Mouse (Mus musculus) hindbrain, embryonic 10.5 days (tissue): ENCODE data around the gene Tmbim1. TPM values are rescaled to one million over a fixed set of nuclear protein-coding genes. Genes with fewer than 3 reads are reported as not detected.
"Not testable (repeated sequence)": the region's sequence is repeated elsewhere in the genome, so short reads cannot be mapped to it uniquely, and the experiment has no call there.

Source experiments
- DNase-seq: peaks from one replicate; pipeline ENCODE4 v3.0.0-alpha.2; 2017; ENCODE audit warnings: low spot score
- H3K27ac ChIP-seq: fragments of 300-500 bp; sonication (generic); 2 replicates; pipeline ENCODE4 v1.5.1; 2016; ENCODE audit warnings: mild to moderate bottlenecking, moderate library complexity
- H3K27me3 ChIP-seq: fragments of 300-500 bp; sonication (generic); 2 replicates; pipeline ENCODE4 v1.6.1; 2016; ENCODE audit warnings: mild to moderate bottlenecking; ENCODE audit not compliant: poor library complexity, insufficient read depth, severe bottlenecking
- H3K36me3 ChIP-seq: fragments of 300-500 bp; sonication (generic); 2 replicates; pipeline ENCODE4 v1.6.1; 2016; ENCODE audit warnings: mild to moderate bottlenecking, moderate library complexity
- H3K4me1 ChIP-seq: fragments of 300-500 bp; sonication (generic); replicated peaks from 2 replicates; pipeline ENCODE4 v1.6.1; 2016; ENCODE audit warnings: mild to moderate bottlenecking
- H3K4me3 ChIP-seq: fragments of 300-500 bp; sonication (generic); 2 replicates; pipeline ENCODE4 v1.5.1; 2016; ENCODE audit warnings: mild to moderate bottlenecking, moderate library complexity
- H3K9me3 ChIP-seq: fragments of 300-500 bp; sonication (generic); 2 replicates; pipeline ENCODE4 v1.6.1; 2016; ENCODE audit warnings: mild to moderate bottlenecking, moderate library complexity
- WGBS: fragments of 180-500 bp; shearing (Covaris S2); methylation state at CpG from one replicate; pipeline ENCODE4 v1.1.7; 2016; 5-methylcytosine and 5-hydroxymethylcytosine counted together
- polyA plus RNA-seq: library from polyadenylated mRNA; unstranded; fragments of >200 nt; fragmentation: Nextera tagmentation; extraction: Ambion mirVana; gene quantifications from 2 replicates; pipeline ENCODE4 v1.2.1, GENCODE M21; 2016

Tmbim1 gene
- polyA plus RNA-seq, result 11.6 and 12.6 TPM in 2 replicates

DNA sequence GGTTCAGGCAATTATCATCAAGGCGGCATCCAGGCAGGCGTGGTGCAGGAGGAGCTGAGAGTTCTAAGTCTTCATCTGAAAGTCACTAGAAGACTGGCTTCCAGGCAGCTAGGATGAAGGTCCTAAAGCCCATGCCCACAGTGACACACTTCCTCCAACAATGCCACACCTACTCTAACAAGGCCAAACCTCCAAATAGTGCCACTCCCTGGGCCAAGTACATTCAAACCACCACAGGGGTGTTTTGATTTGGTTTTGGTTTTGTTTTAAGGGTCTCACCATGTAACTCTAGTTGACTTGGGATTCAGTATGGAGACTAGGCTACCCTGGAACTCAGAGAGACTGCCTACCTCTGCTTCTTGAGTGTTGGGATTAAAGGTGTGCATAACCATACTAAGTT lies at the start of gene Tmbim1:
Gene Tmbim1, minus strand, starts transcription at position 101 of the 400 bp plus-strand sequence.
- no peak for DNase-seq
- Histone ChIP-seq H3K9me3 (no peaks in the 10 kb centered on the region), H3K27me3 (peaks cover 14% of the 10 kb centered on the region; the same call in 1 of the 2 replicates), H3K36me3 (no peaks in the 10 kb centered on the region), H3K4me3 (peak within 1 kb of the TSS; percentile 62; the same call in 1 of the 2 replicates), H3K27ac (no peak within 1 kb of the TSS), H3K4me1 (peaks cover 20% of the 10 kb centered on the region)
- 86% methylated on average over 2 of the region's 2 CpGs for WGBS

DNA sequence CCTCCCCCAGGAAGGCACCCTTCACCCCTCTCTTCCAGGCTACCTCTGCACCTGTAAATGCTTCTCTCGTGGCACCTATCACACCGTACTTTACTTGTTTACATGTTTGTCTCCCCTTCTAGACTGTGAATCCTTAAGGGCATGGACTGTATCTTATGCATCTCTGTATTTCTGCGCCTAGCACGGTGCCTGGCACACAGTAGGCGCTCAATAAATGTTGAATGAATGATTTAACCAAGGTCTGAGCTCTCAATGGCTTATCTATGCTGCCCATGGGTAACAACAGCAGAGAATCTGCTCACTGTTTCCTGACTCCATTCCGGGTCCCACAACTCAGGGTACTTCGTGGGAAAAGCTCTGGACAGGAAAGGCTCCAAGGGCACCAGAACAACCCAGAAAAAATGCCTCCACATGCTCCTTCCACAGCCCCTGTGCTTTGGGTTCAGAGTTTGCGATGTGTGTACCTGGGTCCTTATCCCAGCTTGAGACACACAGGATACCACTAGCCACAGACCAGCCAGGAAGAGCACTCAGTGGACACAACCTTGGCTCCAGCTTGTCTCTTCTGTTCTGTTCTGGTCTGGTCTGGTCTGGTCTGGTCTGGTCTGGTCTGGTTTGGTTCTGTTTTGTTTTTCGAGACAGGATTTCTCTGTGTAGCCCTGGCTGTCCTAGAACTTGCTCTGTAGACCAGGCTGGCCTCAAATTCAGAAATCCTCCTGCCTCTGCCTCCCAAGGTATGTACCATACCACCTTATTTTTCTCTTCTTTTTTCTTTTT lies 48.2 kb upstream of the Tmbim1 start:
- DNase-seq, result no peak
- H3K9me3 ChIP-seq, result no peaks in the 10 kb centered on the region
- no peaks in the 10 kb centered on the region for H3K27me3 ChIP-seq
- 92% methylated on average over 9 of the region's 9 CpGs for WGBS
- H3K27ac ChIP-seq, result no peak overlapping the region
- peaks cover 46% of the 10 kb centered on the region for H3K36me3 ChIP-seq
- no peak overlapping the region for H3K4me3 ChIP-seq
- H3K4me1 ChIP-seq, result 0 out of 2 replicates have a peak, but pooled peaks cover 10% of the 10 kb centered on the region

DNA sequence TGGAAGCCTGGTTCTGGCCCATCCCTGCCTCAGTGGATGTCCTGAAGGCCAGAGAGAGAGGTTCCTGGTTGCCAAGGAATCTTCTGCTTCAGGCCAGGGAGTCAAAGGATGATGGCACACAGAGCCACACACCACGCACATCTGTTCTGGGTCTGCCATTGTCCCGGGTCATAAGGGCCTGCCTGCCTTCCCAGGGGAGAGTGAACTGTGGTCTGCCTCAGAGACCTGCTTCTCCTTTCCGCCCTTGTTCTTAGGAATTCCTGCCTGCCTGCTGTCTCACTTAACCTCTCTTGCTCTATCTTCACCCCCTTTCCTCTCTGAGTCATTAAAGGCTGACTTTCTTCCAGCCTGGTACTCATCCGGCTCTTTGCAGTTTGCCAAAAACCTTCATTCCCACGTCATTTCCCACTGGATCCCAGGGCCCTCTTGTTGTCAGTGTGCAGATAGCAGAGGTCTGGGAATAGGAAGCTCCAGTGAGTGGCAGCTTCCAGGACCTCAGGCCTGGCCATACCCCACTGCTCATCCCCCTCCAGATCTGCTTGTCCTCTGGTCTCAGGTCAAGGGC lies 47.2 kb upstream of the Tmbim1 start:
- H3K4me3 ChIP-seq, result no peak overlapping the region
- H3K36me3 ChIP-seq, result peaks cover 54% of the 10 kb centered on the region
- DNase-seq, result no peak
- no peaks in the 10 kb centered on the region for H3K9me3 ChIP-seq
- 0 out of 2 replicates have a peak, but pooled peaks cover 10% of the 10 kb centered on the region for H3K4me1 ChIP-seq
- H3K27ac ChIP-seq, result 0 out of 2 replicates have a peak overlapping the region, but pooled peaks have one; percentile 30
- WGBS, result 74% methylated on average over 5 of the region's 5 CpGs
- H3K27me3 ChIP-seq, result no peaks in the 10 kb centered on the region

DNA sequence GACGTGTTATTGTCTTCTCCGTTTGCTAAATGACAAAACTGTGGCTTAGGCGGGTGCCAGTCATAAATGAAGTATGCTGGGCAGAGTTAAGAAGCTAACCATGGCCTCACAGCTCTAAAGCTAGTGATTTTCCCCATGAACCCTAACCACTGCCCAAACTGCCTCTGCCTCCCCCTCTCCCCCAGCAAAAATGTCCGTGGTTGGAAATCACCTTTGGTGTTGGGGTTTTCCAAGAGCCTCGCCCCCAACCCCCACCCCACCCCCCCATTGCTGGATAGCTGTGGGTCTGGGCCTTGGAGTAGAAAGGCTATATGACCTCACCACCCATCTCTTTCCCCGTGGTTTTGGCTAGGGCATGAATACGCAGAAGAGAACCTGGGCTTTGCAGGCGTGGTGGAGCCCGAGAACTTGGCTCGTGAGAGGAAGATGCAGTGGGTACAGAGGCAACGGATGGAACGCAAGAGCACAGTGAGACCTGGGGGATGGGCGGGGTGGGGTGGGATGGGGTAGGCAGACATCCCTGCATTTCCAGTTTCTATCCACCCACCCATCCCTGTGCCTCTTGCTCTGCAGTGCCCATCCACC lies 45.9 kb upstream of the Tmbim1 start:
- H3K4me1 ChIP-seq, result peaks cover 10% of the 10 kb centered on the region; the same call in 1 of the 2 replicates
- no peaks in the 10 kb centered on the region for H3K9me3 ChIP-seq
- DNase-seq, result no peak
- H3K4me3 ChIP-seq, result no peak overlapping the region
- WGBS, result 92% methylated on average over 13 of the region's 13 CpGs
- H3K36me3 ChIP-seq, result peaks cover 57% of the 10 kb centered on the region
- H3K27ac ChIP-seq, result no peak overlapping the region
- no peaks in the 10 kb centered on the region for H3K27me3 ChIP-seq

DNA sequence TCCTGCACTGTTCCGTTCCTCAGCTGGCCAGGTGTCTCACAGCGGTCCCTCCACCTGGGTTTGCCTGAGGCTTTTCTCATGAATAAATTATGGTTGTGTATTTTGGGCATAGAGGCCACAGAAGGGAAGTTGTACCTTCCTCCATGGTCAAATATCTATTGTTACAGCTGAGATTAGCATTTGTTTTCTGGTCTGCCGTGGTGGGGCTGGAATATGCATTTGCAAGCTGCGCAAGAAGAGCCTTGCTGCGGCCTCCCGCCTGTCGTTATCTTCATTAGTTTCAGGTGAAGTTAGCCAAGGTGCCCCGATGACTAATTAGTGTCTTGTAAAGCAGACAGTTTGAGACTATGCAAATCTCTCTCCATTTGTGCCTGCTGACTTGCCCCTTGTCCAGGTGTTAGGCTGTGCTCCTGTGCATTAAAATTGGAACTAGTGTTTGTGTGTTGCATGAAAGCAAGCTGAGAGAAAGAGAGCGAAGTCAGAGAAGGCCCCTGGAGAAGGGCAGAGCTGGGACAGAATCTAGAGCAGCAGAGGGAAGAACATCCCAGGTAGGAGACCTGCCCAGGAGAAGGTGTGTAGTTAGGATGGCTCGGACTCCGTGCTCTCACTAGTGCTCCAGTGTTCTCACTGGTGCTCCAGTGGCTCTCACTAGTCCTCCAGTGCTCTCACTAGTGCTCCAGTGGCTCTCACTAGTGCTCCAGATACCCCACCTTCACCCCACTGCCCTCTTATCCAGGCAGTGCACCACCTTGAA lies 38.9 kb upstream of the Tmbim1 start:
- Histone ChIP-seq H3K27ac (no peak overlapping the region), H3K27me3 (no peaks in the 10 kb centered on the region), H3K36me3 (peaks cover 28% of the 10 kb centered on the region), H3K4me3 (no peak overlapping the region), H3K4me1 (peaks cover 26% of the 10 kb centered on the region), H3K9me3 (no peaks in the 10 kb centered on the region)
- DNase-seq, result no peak
- WGBS, result 84% methylated on average over 11 of the region's 11 CpGs

DNA sequence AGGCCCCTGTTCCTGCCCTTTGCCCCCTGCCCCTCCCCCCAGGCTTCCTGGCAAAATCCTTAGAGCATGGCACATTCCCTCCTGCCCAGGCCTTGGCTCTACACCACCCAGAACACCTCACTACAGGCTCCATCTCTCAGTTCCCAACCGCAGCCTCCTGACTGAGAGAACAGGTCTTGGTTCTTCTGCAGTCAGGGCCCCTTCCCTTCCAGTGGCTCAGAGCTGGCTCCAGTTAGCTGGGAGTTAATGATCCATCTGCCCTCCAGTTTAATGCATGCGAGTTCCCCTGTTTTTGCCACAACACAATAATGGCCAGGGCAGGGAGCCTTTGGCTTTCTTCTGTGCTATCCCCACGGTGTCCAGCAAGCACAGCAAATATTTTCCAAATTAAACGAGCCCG lies 37.7 kb upstream of the Tmbim1 start:
- no peak overlapping the region for H3K4me3 ChIP-seq
- peak overlapping the region; percentile 77 for H3K27ac ChIP-seq
- peaks cover 17% of the 10 kb centered on the region for H3K36me3 ChIP-seq
- no peaks in the 10 kb centered on the region for H3K27me3 ChIP-seq
- WGBS, result 63% methylated on average over 5 of the region's 5 CpGs
- H3K9me3 ChIP-seq, result no peaks in the 10 kb centered on the region
- no peak for DNase-seq
- peaks cover 32% of the 10 kb centered on the region for H3K4me1 ChIP-seq

DNA sequence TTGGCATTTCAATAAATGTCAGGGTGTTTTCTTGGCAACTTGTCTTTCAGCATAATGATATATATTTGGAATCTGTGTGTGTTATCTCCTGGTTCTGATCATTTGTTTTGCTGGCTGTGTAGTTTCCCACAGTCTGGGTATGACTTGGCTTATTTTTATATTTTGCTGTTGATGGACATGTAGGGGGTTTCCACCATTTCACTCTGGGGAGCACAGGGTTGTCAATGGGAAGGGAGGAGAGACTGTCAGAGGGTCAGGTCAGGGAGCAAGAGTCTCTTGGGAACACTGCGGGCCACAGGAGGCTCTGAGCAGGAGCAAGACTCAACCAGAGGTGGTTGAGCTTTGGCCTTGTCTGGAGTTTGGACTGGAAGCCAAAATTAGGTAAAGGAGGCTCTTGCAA lies 36.9 kb upstream of the Tmbim1 start:
- H3K27ac ChIP-seq, result 0 out of 2 replicates have a peak overlapping the region, but pooled peaks have one; percentile 1
- WGBS, result 92% methylated on average over 1 of the region's 1 CpGs
- no peaks in the 10 kb centered on the region for H3K9me3 ChIP-seq

DNA sequence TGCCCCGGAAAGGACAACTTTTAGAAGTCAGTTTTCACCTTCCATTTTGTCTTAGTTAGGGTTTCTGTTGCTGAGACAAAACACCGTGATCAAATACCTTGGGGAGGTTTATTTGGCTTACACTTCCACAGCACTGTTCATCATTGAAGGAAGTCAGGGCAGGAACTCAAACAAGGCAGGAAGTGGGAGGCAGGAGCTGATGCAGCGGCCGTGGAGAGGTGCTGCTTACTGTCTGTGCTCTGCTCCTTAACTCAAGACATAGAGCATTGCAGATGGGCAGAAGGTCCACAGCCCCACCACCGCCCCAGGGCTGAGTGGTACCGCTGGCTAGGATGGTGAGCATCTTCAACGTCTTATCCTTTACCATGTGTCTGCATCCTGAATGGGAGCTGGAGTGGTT lies 36.5 kb upstream of the Tmbim1 start:
- no peaks in the 10 kb centered on the region for H3K9me3 ChIP-seq
- peaks cover 34% of the 10 kb centered on the region for H3K4me1 ChIP-seq
- 90% methylated on average over 7 of the region's 7 CpGs for WGBS
- H3K36me3 ChIP-seq, result peaks cover 12% of the 10 kb centered on the region
- no peaks in the 10 kb centered on the region for H3K27me3 ChIP-seq
- H3K27ac ChIP-seq, result no peak overlapping the region
- no peak for DNase-seq
- no peak overlapping the region for H3K4me3 ChIP-seq

More for the DNA sequence above, 36.9 kb upstream of the Tmbim1 start:
- no peak for DNase-seq
- Histone ChIP-seq H3K27me3 (no peaks in the 10 kb centered on the region), H3K4me3 (no peak overlapping the region), H3K4me1 (peaks cover 34% of the 10 kb centered on the region), H3K36me3 (peaks cover 12% of the 10 kb centered on the region)

DNA sequence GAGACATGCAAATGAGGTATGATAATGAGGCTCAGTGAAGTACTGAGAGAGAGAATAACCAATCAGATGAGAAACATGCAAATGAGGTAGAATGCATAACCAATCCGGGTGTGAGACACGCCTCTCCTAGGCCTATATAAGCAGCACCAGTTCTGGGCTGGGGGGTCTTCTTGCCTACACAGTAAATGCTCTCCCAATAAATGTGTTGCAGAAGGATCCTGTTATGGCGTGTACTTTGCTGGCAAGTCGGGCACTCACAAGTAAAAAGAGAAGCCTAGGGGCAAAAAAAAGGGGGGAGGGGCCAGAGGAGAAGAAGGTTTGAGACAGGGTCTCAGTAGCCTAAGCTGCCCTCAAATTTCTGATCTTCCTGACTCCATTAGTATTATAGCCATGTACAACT lies 35.6 kb upstream of the Tmbim1 start:
- H3K4me3 ChIP-seq, DNase-seq, H3K27ac ChIP-seq, H3K9me3 ChIP-seq, H3K27me3 ChIP-seq: not testable (repeated sequence)
- H3K36me3 ChIP-seq, result peaks cover 12% of the 10 kb centered on the region
- peaks cover 34% of the 10 kb centered on the region for H3K4me1 ChIP-seq
- WGBS, result 92% methylated on average over 4 of the region's 4 CpGs

DNA sequence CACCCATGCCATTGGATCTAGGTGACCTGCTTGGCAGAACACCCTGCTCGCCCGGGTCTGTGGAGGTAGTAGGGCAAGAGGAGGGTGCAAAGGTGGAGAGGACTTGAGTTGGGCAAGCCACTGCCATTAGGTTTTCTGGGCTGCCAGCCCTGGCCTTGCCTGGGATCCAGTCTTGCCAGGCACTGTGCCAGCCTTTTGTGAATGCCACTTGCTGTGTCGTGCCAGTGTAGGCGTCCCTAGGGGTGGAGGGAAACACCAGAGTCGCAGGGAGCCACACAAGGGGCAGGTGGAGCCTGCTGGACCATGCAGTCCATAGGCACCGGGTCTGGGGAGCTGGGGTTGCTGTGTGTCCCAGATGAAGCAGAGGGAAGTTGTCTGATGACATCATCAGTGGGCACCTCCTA lies 34.9 kb upstream of the Tmbim1 start:
- peaks cover 36% of the 10 kb centered on the region for H3K4me1 ChIP-seq
- H3K36me3 ChIP-seq, result peaks cover 12% of the 10 kb centered on the region
- no peaks in the 10 kb centered on the region for H3K27me3 ChIP-seq
- H3K9me3 ChIP-seq, result no peaks in the 10 kb centered on the region
- WGBS, result 92% methylated on average over 6 of the region's 6 CpGs
- no peak overlapping the region for H3K4me3 ChIP-seq
- no peak for DNase-seq
- H3K27ac ChIP-seq, result no peak overlapping the region

DNA sequence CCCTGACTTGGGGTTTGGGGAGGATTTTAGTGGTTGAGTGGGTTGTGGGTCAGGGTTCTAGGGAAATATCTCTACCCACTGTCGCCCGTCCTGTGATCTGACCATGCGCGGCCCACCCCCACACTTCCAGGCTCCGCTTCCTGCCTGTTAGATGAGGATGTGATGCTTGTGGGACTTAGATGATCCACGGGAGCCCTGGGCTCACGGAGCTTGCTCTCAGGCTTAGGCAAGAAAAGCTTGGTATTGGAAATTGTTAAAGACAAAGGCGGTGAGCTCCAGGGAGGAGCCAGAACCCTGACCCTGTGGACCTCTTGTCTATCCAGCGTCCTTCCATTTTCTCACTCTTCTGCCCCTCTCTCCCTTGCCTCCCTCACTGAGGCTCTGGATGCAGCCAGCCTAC lies 34.5 kb upstream of the Tmbim1 start:
- no peak overlapping the region for H3K4me3 ChIP-seq
- 90% methylated on average over 9 of the region's 9 CpGs for WGBS
- no peaks in the 10 kb centered on the region for H3K9me3 ChIP-seq
- peaks cover 12% of the 10 kb centered on the region for H3K36me3 ChIP-seq
- no peaks in the 10 kb centered on the region for H3K27me3 ChIP-seq
- H3K4me1 ChIP-seq, result peaks cover 41% of the 10 kb centered on the region
- no peak overlapping the region for H3K27ac ChIP-seq
- no peak for DNase-seq

DNA sequence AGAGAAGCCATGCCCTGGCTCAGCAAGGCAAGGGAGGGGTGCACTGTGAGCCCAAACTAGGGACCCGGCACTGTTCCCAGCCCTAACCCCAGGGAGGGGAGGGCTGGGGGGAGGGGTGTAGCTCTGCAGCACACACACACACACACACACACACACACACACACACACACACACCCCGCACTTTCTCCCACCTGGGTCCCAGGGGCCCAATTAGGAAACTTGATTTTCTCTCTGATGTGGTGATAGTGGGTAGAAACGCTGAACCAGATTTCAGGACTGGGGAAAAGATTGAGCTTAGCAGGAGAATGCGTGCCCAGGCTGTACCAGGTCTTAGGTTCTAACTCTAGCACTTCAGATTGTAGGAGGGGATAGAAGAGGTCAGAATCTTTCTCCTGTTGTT lies 33.2 kb upstream of the Tmbim1 start:
- H3K27ac ChIP-seq, result peak overlapping the region; percentile 40; the same call in 1 of the 2 replicates
- H3K27me3 ChIP-seq, result no peaks in the 10 kb centered on the region
- H3K9me3 ChIP-seq, result no peaks in the 10 kb centered on the region
- 76% methylated on average over 4 of the region's 4 CpGs for WGBS
- no peak overlapping the region for H3K4me3 ChIP-seq
- H3K4me1 ChIP-seq, result peaks cover 40% of the 10 kb centered on the region
- DNase-seq, result no peak
- H3K36me3 ChIP-seq, result peaks cover 12% of the 10 kb centered on the region
